Mouse (Mus musculus) kidney, adult 2 months (tissue): ENCODE data around the gene Sde2.

Experiments used
- CTCF ChIP-seq: fragments of 200-500 bp; conservative IDR thresholded peaks from 2 replicates; pipeline ENCODE4 v1.5.1; 2011; ENCODE audit warnings: low read depth, mild to moderate bottlenecking, control low read depth, low read length, moderate library complexity, mixed read lengths; ENCODE audit not compliant: insufficient read depth, insufficient read length
- POLR2A ChIP-seq: fragments of 200-500 bp; IDR thresholded peaks from one replicate; pipeline ENCODE4 v1.6.1; 2011; ENCODE audit warnings: low read depth, low read length, control low read depth

DNA sequence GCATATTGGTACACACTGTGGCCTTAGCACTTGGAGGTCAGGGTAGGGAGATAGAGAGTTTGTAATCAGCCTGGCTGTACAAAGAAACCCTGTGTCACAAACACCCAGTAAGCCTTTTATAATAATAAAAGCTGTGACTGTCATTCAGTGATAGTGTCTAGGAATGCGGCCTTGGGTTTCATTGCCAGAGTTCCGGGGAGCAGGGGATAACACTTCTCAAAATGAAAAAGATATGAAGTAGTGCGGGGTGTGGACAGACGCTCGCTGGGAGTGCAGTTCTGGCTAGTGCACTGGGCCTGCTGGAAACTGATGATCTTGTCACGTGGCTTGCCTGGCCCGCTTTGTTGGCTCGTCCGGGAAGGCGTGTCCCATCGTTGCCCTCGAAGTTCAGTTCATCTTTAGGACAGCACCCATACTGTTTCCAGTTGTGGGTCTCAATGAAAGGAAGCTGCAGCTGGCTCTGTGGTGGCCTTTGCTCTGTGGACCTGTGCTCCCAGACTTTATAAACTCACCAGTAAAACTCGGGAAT, 19.3 kb downstream of the Sde2 start:
- TF ChIP-seq CTCF (no peak), POLR2A (no peak)
